Mouse (Mus musculus): ENCODE measurements at regions not wholly inside any gene's neighbourhood (a gene's known extent, or its start where the extent isn't known, plus 50 kb on each side); places are given as distances from the start of the nearest gene placed in this dataset.

DNA sequence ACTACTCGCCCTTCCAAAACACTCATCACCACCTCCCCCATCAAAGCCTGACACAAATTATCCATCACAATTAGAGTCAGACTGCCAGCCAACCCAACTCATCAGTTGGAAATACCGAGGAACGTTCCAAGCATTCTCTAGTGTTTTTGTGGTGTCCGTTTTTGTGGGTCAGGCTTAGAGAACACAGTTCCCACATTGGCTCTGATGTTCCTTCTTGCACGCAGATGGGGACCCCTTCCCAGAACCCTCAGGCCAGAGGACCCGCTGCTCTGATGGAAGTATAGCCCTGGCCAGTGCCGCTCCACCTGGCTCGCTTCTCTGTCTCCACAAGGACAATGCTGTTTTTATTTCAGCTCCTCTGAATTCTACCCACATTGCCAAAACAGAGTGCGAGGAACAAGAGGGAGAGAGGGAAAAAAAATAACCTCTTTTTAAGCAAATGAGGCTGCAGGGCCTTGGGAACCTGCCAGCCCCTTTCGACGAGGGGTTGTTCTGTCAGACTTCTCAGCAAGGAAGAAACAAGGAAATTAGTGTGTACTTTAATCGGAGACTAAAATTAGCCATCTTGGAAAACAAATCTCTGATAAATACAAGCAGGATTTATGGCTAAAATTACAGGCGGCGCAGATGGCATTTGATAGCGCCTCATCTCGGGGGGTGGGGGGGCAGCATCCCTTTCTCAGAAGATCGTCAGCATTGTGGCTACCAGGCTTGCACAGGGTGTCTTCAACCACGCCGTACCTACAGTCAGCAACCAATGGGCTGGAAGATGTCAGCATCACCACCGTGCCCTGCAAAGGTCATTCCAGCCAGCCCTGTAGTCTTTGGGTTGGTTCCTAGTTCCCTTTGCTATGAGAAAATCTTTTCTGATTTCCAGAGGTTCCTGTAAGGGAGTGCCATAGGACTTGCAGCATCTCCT, 191.4 kb upstream of the Zdhhc25 start:
- H3K4me1 ChIP-seq (ENCODE audit: insufficient read depth, low read depth, low read length) = no peaks in the 10 kb centered on the region
- no peaks in the 10 kb centered on the region for H3K9me3 ChIP-seq (ENCODE audit: low read length)
- H3K9ac ChIP-seq (replicated peaks; ENCODE audit: low read depth) = no peak overlapping the region
- H3K4me3 ChIP-seq (ENCODE audit: low read depth, low read length) = no peak overlapping the region
- no peak for TF ChIP-seq EP300 (IDR thresholded peaks at IDR 0.05)
- TF ChIP-seq CTCF (IDR thresholded peaks at IDR 0.05) = no peak
- DNase-seq (ENCODE audit: low spot score) (no peak), ATAC-seq (no peak)
- H3K36me3 ChIP-seq (ENCODE audit: insufficient read depth, low read length) = no peaks in the 10 kb centered on the region
- H3K27ac ChIP-seq (ENCODE audit: low read length) = no peak overlapping the region
- H3K27me3 ChIP-seq (replicated peaks; ENCODE audit: insufficient read depth, low read length) = no peaks in the 10 kb centered on the region
- no peak overlapping the region for H3K4me2 ChIP-seq (replicated peaks; ENCODE audit: low read depth, low read length)
- 68% methylated on average over 20 of the region's 20 CpGs for WGBS

DNA sequence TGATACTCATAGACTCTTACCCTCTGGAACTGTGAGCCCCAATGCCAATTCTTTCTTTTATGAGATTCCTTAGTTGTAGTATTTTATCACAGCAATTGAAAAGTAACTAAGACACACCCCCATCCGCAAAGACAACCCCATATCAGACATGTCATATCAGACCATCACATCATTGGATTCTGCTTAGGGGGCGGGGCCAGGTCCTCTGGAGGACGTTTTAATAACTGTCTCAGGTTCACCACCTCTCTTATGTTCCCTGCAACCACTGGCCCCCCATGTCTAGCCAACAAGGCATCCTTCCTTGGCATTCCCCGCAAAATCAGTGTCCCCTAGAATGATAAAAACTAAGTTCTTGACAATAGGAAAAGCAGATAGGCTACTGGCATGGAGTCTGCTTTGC, 185.9 kb upstream of the Zdhhc25 start:
- no peak overlapping the region for H3K4me2 ChIP-seq (replicated peaks; ENCODE audit: low read depth, low read length)
- H3K36me3 ChIP-seq (ENCODE audit: insufficient read depth, low read length) = no peaks in the 10 kb centered on the region
- no peak for DNase-seq (ENCODE audit: low spot score)
- TF ChIP-seq EP300 (IDR thresholded peaks at IDR 0.05) (no peak), CTCF (IDR thresholded peaks at IDR 0.05) (no peak)
- no peaks in the 10 kb centered on the region for H3K27me3 ChIP-seq (replicated peaks; ENCODE audit: insufficient read depth, low read length)
- no peak overlapping the region for H3K9ac ChIP-seq (replicated peaks; ENCODE audit: low read depth)
- no peak overlapping the region for H3K4me3 ChIP-seq (ENCODE audit: low read depth, low read length)
- no peaks in the 10 kb centered on the region for H3K4me1 ChIP-seq (ENCODE audit: insufficient read depth, low read depth, low read length)
- WGBS = 70% methylated on average over 4 of the region's 4 CpGs
- no peak overlapping the region for H3K27ac ChIP-seq (ENCODE audit: low read length)
- no peaks in the 10 kb centered on the region for H3K9me3 ChIP-seq (ENCODE audit: low read length)
- ATAC-seq = no peak

DNA sequence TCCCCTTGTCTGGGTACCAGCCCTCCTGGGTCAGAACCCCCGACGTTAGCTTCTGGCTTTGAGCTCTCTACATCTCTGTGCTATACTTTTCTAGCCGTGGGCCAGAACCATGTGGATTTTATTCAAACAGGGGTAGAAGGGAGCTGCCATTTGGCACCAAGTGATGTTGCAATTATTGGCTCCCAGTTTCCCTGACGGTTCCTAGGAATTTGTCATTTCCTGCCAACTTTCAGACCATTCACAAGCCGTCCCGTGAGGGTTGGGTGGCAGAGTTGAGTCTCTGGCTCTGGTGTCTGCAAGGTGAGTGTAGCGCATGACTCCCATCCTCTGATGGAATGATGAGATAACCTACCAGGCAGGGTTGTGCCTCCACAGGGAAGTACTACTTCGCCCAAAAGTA, 181.2 kb upstream of the Zdhhc25 start:
- H3K9ac ChIP-seq (replicated peaks; ENCODE audit: low read depth) = no peak overlapping the region
- ATAC-seq = no peak
- H3K9me3 ChIP-seq (ENCODE audit: low read length) = no peaks in the 10 kb centered on the region
- H3K4me2 ChIP-seq (replicated peaks; ENCODE audit: low read depth, low read length) = no peak overlapping the region
- H3K4me1 ChIP-seq (ENCODE audit: insufficient read depth, low read depth, low read length) = no peaks in the 10 kb centered on the region
- H3K36me3 ChIP-seq (ENCODE audit: insufficient read depth, low read length) = no peaks in the 10 kb centered on the region
- H3K4me3 ChIP-seq (ENCODE audit: low read depth, low read length) = no peak overlapping the region
- TF ChIP-seq CTCF (IDR thresholded peaks at IDR 0.05) (no peak), EP300 (IDR thresholded peaks at IDR 0.05) (no peak)
- no peak overlapping the region for H3K27ac ChIP-seq (ENCODE audit: low read length)
- 53% methylated on average over 8 of the region's 8 CpGs for WGBS
- DNase-seq (ENCODE audit: low spot score) = no peak
- H3K27me3 ChIP-seq (replicated peaks; ENCODE audit: insufficient read depth, low read length) = no peaks in the 10 kb centered on the region

DNA sequence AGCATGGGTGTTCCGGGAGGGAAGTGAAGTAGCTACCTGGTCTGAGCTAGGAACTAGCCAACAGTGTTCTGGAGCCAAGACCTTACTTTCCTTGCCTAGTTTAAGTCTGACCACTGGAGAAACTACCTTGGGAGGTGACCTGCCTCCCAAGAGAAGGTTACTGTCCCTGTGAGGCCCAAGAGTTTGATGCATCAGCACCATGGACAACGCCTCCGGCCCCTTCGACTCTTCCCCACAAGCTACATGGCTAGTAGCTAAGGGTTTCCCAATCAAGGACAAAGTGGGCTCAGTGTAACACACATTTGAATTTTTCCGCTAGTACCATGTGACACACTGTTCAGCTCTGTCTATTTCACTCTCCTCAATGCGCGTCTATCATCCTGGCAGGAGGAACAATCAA, 171.7 kb upstream of the Zdhhc25 start:
- DNase-seq (ENCODE audit: low spot score) (no peak), ATAC-seq (no peak)
- no peaks in the 10 kb centered on the region for H3K36me3 ChIP-seq (ENCODE audit: insufficient read depth, low read length)
- no peaks in the 10 kb centered on the region for H3K4me1 ChIP-seq (ENCODE audit: insufficient read depth, low read depth, low read length)
- 63% methylated on average over 7 of the region's 7 CpGs for WGBS
- no peaks in the 10 kb centered on the region for H3K27me3 ChIP-seq (replicated peaks; ENCODE audit: insufficient read depth, low read length)
- no peak overlapping the region for H3K9ac ChIP-seq (replicated peaks; ENCODE audit: low read depth)
- no peak overlapping the region for H3K4me3 ChIP-seq (ENCODE audit: low read depth, low read length)
- no peak overlapping the region for H3K4me2 ChIP-seq (replicated peaks; ENCODE audit: low read depth, low read length)
- H3K9me3 ChIP-seq (ENCODE audit: low read length) = no peaks in the 10 kb centered on the region
- TF ChIP-seq EP300 (IDR thresholded peaks at IDR 0.05) = no peak
- TF ChIP-seq CTCF (IDR thresholded peaks at IDR 0.05) = no peak
- H3K27ac ChIP-seq (ENCODE audit: low read length) = no peak overlapping the region

DNA sequence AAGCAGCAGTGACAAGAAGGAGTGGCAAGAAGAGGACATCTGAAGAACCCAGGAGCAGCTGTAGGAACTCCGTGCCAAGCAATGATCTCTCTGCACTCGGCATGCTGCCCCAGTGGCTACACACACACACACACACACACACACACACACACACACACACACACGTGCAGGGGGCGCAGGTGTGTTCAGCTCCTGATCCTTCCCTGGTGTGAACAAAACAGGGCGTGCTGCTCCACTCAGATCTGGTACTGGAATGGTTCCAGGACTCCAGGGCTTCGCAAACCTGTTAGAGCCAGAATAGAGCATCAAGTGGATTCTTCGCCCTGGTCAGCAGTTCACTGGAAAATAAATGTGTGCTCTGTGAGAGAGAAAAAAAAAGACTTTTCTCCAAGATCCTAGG, 169.2 kb upstream of the Zdhhc25 start:
- TF ChIP-seq CTCF (IDR thresholded peaks at IDR 0.05) (no peak), EP300 (IDR thresholded peaks at IDR 0.05) (no peak)
- no peaks in the 10 kb centered on the region for H3K27me3 ChIP-seq (replicated peaks; ENCODE audit: insufficient read depth, low read length)
- no peak for ATAC-seq

DNA sequence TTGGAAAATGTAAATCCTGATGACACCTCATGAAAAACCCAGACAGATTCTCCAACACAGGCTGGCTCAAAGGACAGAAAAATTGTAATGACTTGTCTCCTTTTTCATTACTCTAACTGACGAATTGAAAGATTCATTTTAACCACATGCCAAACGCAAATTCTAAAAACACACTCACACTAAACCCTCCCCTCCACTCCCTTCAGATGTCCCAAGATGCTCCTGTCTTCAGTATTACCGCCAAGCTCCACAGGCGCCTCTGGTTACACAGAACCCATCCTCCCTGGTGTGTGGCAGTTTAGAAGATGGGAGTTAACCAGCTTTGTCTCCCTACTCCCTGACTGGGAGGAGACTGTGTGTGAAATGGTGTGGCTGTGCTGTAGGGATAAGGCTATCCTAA, 151.8 kb upstream of the Zdhhc25 start:
- TF ChIP-seq EP300 (IDR thresholded peaks at IDR 0.05) = no peak
- TF ChIP-seq CTCF (IDR thresholded peaks at IDR 0.05) = no peak
- Histone ChIP-seq H3K27ac (ENCODE audit: low read length) (no peak overlapping the region), H3K4me2 (replicated peaks; ENCODE audit: low read depth, low read length) (no peak overlapping the region), H3K4me1 (ENCODE audit: insufficient read depth, low read depth, low read length) (no peaks in the 10 kb centered on the region), H3K9ac (replicated peaks; ENCODE audit: low read depth) (no peak overlapping the region), H3K9me3 (ENCODE audit: low read length) (no peaks in the 10 kb centered on the region), H3K27me3 (replicated peaks; ENCODE audit: insufficient read depth, low read length) (no peaks in the 10 kb centered on the region), H3K4me3 (ENCODE audit: low read depth, low read length) (no peak overlapping the region), H3K36me3 (ENCODE audit: insufficient read depth, low read length) (no peaks in the 10 kb centered on the region)
- no peak for DNase-seq (ENCODE audit: low spot score)
- no peak for ATAC-seq
- 76% methylated on average over 4 of the region's 4 CpGs for whole genome bisulfite sequencing

More for the DNA sequence above, 169.2 kb upstream of the Zdhhc25 start:
- Histone ChIP-seq H3K9ac (replicated peaks; ENCODE audit: low read depth) (no peak overlapping the region), H3K4me3 (ENCODE audit: low read depth, low read length) (no peak overlapping the region), H3K36me3 (ENCODE audit: insufficient read depth, low read length) (no peaks in the 10 kb centered on the region), H3K4me2 (replicated peaks; ENCODE audit: low read depth, low read length) (no peak overlapping the region), H3K9me3 (ENCODE audit: low read length) (no peaks in the 10 kb centered on the region), H3K27ac (ENCODE audit: low read length) (no peak overlapping the region), H3K4me1 (ENCODE audit: insufficient read depth, low read depth, low read length) (no peaks in the 10 kb centered on the region)
- no peak for DNase-seq (ENCODE audit: low spot score)
- WGBS = 73% methylated on average over 6 of the region's 7 CpGs

Data from lung, postnatal 0 days (tissue).